Mouse (Mus musculus): ENCODE data around the gene Trpc2. TPM values are rescaled to one million over a fixed set of nuclear protein-coding genes. Genes with fewer than 3 reads are reported as not detected.

Trpc2 gene
- polyA plus RNA-seq, 2 experiments: 0.12 TPM; not detected in 1

DNA sequence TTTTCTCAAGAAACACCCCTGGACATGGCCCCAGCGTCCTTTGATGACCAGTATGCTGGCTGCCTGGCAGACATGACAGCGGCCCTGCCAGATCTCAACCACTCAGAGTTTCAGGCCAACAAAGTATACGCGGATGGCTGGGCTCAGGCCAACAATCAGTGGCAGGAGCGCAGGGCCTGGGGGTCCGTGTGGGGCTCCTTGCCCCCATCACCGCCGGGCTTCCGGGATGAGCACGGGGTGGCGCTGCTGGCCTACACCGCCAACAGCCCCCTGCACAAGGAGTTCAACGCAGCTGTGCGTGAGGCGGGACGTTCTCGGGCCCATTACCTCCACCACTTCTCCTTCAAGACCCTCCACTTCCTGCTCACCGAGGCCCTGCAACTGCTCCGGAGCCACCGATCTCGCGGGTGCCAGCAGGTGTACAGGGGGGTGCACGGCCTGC, 23.8 kb downstream of the Trpc2 start:
- no peak for DNase-seq (ENCODE audit: low read depth in 3 of 3, low spot score in 3 of 3)
- TF ChIP-seq CTCF (IDR thresholded peaks at IDR 0.05; ENCODE audit: low read depth) (0 out of 2 replicates have a peak, but pooled peaks have one; percentile 28), EP300 (IDR thresholded peaks at IDR 0.05; ENCODE audit: low read depth) (no peak)
- Histone ChIP-seq H3K4me3 (ENCODE audit: insufficient read depth in 1 of 2, low read depth in 2 of 2, low read length in 2 of 2) (peak overlapping the region in 1 of 2 experiments; percentile 23; a peak in 2 of 4 replicates), H3K9me3 (ENCODE audit: control insufficient read depth, low read length) (no peaks in the 10 kb centered on the region), H3K36me3 (replicated peaks; ENCODE audit: control insufficient read depth, insufficient read depth, low read depth) (no peaks in the 10 kb centered on the region), H3K27ac (no peak overlapping the region), H3K9ac (replicated peaks) (no peak overlapping the region), H3K4me1 (replicated peaks; ENCODE audit: control insufficient read depth in 2 of 2, insufficient read depth in 2 of 2, low read length in 1 of 2) (peaks cover 2 to 15% of the 10 kb centered on the region in 2 experiments), H3K4me2 (ENCODE audit: low read depth) (peak overlapping the region; percentile 52), H3K27me3 (ENCODE audit: control insufficient read depth, insufficient read depth, low read length) (no peaks in the 10 kb centered on the region)
- no peak for ATAC-seq (ENCODE audit: insufficient read depth)
- 18% methylated on average over 23 of the region's 23 CpGs for WGBS (ENCODE audit: insufficient replicate concordance)

DNA sequence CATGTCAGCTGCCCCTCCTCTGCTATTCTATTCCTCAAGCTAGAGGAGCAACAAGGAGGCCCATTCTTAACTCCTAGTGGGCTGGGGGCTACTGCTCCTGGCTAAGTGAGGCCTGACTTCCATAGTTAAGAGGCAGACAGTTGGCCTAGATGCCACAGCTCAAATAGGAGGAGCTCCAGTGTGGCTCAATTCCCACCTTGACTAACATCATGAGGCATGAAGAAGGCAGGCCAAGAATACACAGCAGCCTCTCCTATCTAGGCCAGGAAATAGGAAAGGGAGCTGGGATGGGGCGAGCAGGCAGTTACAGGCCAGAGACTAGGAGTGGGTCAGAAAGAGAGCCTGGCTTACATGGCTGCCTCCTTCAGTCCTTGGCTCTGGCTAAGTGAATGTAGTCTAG, 25.3 kb downstream of the Trpc2 start:
- 60% methylated on average over 1 of the region's 1 CpGs for WGBS (ENCODE audit: insufficient replicate concordance)
- Histone ChIP-seq H3K4me1 (replicated peaks; ENCODE audit: control insufficient read depth in 2 of 2, insufficient read depth in 2 of 2, low read length in 1 of 2) (peaks cover under 1 to 6% of the 10 kb centered on the region in 2 experiments), H3K27ac (no peak overlapping the region), H3K9me3 (ENCODE audit: control insufficient read depth, low read length) (no peaks in the 10 kb centered on the region), H3K36me3 (replicated peaks; ENCODE audit: control insufficient read depth, insufficient read depth, low read depth) (no peaks in the 10 kb centered on the region), H3K9ac (replicated peaks) (no peak overlapping the region), H3K4me2 (ENCODE audit: low read depth) (no peak overlapping the region), H3K4me3 (ENCODE audit: insufficient read depth in 1 of 2, low read depth in 2 of 2, low read length in 2 of 2) (no peak overlapping the region), H3K27me3 (ENCODE audit: control insufficient read depth, insufficient read depth, low read length) (no peaks in the 10 kb centered on the region)
- DNase-seq (ENCODE audit: low read depth in 3 of 3, low spot score in 3 of 3) (no peak), ATAC-seq (ENCODE audit: insufficient read depth) (no peak)
- TF ChIP-seq CTCF (IDR thresholded peaks at IDR 0.05; ENCODE audit: low read depth): no peak
- TF ChIP-seq EP300 (IDR thresholded peaks at IDR 0.05; ENCODE audit: low read depth): no peak

DNA sequence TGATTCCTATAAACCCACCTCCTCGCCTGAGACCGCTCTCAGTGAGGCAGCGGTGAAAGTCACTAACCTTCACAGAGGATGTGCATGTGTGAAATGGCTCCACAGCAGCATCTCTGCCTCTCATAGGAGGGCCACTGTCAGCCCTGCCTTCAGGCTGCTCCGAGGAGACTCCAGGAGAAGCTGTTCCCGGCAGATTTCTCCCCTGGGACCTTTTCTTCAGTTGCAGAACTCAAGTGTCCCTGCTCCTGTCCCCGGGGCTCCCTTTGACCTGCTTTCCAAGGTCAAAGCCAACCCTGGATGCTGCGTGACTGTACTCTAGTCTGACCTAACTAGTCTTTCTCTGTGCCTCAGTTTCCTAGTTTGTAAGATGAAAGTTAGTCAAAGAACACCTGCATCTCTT, 26.3 kb downstream of the Trpc2 start, which contains the start of gene Art5:
Gene Art5 (minus strand): TSS at position 319 of the 400 bp plus-strand sequence.
- Histone ChIP-seq H3K27me3 (ENCODE audit: control insufficient read depth, insufficient read depth, low read length) (no peaks in the 10 kb centered on the region), H3K4me3 (ENCODE audit: insufficient read depth in 1 of 2, low read depth in 2 of 2, low read length in 2 of 2) (no peak within 1 kb of the TSS), H3K4me1 (replicated peaks; ENCODE audit: control insufficient read depth in 2 of 2, insufficient read depth in 2 of 2, low read length in 1 of 2) (peaks cover 0 to under 1% of the 10 kb centered on the region in 2 experiments; a peak in 2 of 4 replicates), H3K9me3 (ENCODE audit: control insufficient read depth, low read length) (no peaks in the 10 kb centered on the region), H3K36me3 (replicated peaks; ENCODE audit: control insufficient read depth, insufficient read depth, low read depth) (no peaks in the 10 kb centered on the region), H3K4me2 (ENCODE audit: low read depth) (no peak within 1 kb of the TSS), H3K27ac (no peak within 1 kb of the TSS), H3K9ac (replicated peaks) (no peak within 1 kb of the TSS)
- no peak for ATAC-seq (ENCODE audit: insufficient read depth)
- 67% methylated on average over 7 of the region's 7 CpGs for WGBS (ENCODE audit: insufficient replicate concordance)
- no peak for TF ChIP-seq EP300 (IDR thresholded peaks at IDR 0.05; ENCODE audit: low read depth)
- no peak for TF ChIP-seq CTCF (IDR thresholded peaks at IDR 0.05; ENCODE audit: low read depth)
- no peak for DNase-seq (ENCODE audit: low read depth in 3 of 3, low spot score in 3 of 3)

DNA sequence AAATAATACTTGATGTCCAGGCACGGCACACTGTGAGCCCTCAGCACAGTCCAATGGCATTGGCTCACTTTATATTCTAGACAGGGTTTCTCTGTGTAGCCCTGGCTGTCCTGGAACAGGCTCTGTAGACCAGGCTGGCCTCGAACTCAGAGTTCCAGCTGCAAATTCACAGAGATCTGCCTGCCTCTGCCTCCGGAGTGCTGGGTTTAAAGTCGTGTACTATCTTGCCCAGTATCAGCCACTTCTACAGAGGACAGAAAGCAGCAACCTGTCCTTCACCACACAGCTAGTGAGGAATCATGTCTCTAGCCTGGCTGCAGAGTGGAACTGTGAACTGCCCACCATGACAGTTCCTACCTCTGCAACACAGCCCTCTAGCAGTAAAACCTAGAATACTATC, 26.8 kb downstream of the Trpc2 start:
- Histone ChIP-seq H3K9ac (replicated peaks) (no peak overlapping the region), H3K4me3 (ENCODE audit: insufficient read depth in 1 of 2, low read depth in 2 of 2, low read length in 2 of 2) (no peak overlapping the region), H3K27me3 (ENCODE audit: control insufficient read depth, insufficient read depth, low read length) (no peaks in the 10 kb centered on the region), H3K4me1 (replicated peaks; ENCODE audit: control insufficient read depth in 2 of 2, insufficient read depth in 2 of 2, low read length in 1 of 2) (no peaks in the 10 kb centered on the region), H3K9me3 (ENCODE audit: control insufficient read depth, low read length) (no peaks in the 10 kb centered on the region), H3K27ac (no peak overlapping the region), H3K4me2 (ENCODE audit: low read depth) (no peak overlapping the region), H3K36me3 (replicated peaks; ENCODE audit: control insufficient read depth, insufficient read depth, low read depth) (no peaks in the 10 kb centered on the region)
- ATAC-seq (ENCODE audit: insufficient read depth) (no peak), DNase-seq (ENCODE audit: low read depth in 3 of 3, low spot score in 3 of 3) (no peak)
- TF ChIP-seq CTCF (IDR thresholded peaks at IDR 0.05; ENCODE audit: low read depth) (no peak), EP300 (IDR thresholded peaks at IDR 0.05; ENCODE audit: low read depth) (no peak)
- 46% methylated on average over 4 of the region's 4 CpGs for WGBS (ENCODE audit: insufficient replicate concordance)

DNA sequence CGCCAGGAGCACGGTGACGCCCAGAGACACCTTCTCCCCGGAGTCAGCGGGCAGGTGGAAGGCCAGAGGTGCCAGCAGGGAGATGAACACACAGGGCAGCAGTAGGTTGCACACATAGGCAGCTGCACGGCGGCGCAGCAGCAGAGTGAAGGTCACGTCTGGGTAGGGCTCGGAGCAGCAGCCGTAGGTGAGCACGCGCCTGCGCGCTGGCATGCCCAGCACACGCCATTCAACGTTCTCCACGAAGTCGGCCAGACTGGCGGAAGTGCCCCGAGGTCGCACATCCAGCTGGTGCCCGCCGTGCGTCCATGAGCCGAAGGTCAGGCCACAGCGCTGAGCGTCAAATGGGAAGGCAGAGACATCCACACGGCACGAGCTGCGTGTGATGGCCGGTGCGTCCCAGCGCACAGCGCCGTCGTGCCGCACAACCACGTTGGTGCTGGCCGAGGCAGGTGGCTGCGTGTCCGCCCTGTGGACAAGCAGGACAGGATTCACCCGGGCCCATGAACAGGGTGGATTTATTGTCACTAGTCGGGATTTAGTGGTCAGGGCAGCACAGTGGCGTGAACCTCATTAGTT, 30.3 kb downstream of the Trpc2 start:
- Histone ChIP-seq H3K4me3 (ENCODE audit: insufficient read depth in 1 of 2, low read depth in 2 of 2, low read length in 2 of 2) (no peak overlapping the region), H3K9ac (replicated peaks) (no peak overlapping the region), H3K27me3 (ENCODE audit: control insufficient read depth, insufficient read depth, low read length) (no peaks in the 10 kb centered on the region), H3K27ac (no peak overlapping the region), H3K36me3 (replicated peaks; ENCODE audit: control insufficient read depth, insufficient read depth, low read depth) (no peaks in the 10 kb centered on the region), H3K4me1 (replicated peaks; ENCODE audit: control insufficient read depth in 2 of 2, insufficient read depth in 2 of 2, low read length in 1 of 2) (no peaks in the 10 kb centered on the region), H3K9me3 (ENCODE audit: control insufficient read depth, low read length) (no peaks in the 10 kb centered on the region), H3K4me2 (ENCODE audit: low read depth) (no peak overlapping the region)
- TF ChIP-seq CTCF (IDR thresholded peaks at IDR 0.05; ENCODE audit: low read depth) (no peak), EP300 (IDR thresholded peaks at IDR 0.05; ENCODE audit: low read depth) (no peak)
- 70% methylated on average over 45 of the region's 45 CpGs for WGBS (ENCODE audit: insufficient replicate concordance)
- no peak for ATAC-seq (ENCODE audit: insufficient read depth)
- DNase-seq (ENCODE audit: low read depth in 3 of 3, low spot score in 3 of 3): no peak
